Mouse (Mus musculus): ENCODE data around the gene Podxl.

DNA sequence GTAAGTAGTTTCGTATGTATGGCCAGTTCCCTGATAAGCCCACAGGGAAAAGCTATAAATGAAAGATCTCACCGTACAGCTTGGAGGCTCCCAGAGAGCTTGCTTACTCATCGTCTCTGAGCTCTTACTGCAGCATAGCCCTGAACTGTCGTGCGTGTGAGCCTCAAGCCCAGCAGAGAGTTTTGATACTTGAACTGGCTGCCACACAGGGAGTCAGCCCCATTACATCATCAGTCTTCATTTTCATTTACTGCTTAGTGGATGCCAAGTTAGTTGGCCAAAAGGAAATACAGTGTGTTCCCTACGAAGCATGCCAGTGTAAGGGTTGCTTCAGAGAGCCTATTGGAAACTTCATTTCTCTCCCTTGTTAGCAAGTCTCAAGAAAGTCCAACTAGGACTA is 50.1 kb downstream of the Podxl start:
- 0 out of 2 replicates have a peak, but pooled peaks have one; percentile 4 for TF ChIP-seq POLR2A (IDR thresholded peaks at IDR 0.05; ENCODE audit: low read depth, low read length)
- TF ChIP-seq CTCF (IDR thresholded peaks at IDR 0.05; ENCODE audit: borderline replicate concordance, insufficient read depth, low read length), result no peak
